Mouse (Mus musculus) lung, adult 18-20 months (tissue): ENCODE measurements around the gene Lypla2.
A peak's percentile ranks its signal among the peaks of the same experiment; 100 is the strongest.
"Not testable (repeated sequence)": the region's sequence is repeated elsewhere in the genome, so short reads cannot be mapped to it uniquely, and the experiment has no call there.

Source experiments
- DNase-seq, 2 experiments: peaks; one replicate each; pipeline ENCODE4 v3.0.0; 2022; ENCODE audit warnings: mixed read lengths in 2 of 2

Gene Lypla2

DNA sequence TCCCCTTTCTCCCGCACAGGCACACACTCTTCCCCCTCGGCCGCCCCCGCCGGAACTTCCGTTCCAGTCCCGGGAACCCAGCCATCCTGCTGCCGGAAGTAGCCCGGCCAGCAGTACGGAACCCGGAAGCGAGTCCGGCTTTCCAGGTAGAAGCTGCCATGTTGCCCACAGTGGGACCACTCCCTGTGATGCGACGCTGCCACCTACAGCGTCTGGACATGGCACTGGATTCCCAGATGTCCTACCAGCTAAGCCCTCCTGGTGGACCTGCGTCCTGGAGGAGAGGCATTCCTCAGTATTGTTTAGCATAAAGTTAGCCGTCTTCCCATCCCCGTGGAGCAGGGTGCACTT, at the start of gene Lypla2:
Gene Lypla2 (minus strand): TSS at position 71 of the 351 bp plus-strand sequence.
- DNase-seq, result peak; percentile 91 to 93

DNA sequence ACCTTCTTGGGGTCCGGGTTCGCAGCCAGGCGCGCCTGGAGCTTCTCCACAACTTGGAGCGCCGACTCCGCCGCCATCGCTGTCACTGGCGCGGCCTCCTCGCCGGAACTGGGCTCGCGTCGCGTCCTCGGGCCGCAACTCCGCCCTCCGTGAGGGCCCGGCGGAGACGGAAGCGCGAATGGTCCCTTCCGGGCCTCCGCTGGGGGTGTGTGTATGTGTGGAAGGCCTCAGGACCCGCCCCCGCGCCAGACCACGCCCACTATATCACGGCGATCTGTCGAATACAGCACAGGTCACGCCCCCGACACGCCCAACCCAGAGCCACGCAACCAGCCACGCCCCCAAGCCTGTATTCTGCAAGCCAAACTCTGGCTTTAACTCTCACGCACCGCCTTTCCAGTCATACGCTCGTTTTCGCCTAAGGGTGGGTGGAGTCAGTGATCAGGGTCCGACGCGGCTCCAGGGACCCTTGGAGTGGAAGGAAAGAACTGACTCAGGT, 49.2 kb upstream of the Lypla2 start, which contains the start of gene Eloa:
Gene Eloa (minus strand): TSS at position 215 of the 499 bp plus-strand sequence.
- peak; percentile 100 for DNase-seq

DNA sequence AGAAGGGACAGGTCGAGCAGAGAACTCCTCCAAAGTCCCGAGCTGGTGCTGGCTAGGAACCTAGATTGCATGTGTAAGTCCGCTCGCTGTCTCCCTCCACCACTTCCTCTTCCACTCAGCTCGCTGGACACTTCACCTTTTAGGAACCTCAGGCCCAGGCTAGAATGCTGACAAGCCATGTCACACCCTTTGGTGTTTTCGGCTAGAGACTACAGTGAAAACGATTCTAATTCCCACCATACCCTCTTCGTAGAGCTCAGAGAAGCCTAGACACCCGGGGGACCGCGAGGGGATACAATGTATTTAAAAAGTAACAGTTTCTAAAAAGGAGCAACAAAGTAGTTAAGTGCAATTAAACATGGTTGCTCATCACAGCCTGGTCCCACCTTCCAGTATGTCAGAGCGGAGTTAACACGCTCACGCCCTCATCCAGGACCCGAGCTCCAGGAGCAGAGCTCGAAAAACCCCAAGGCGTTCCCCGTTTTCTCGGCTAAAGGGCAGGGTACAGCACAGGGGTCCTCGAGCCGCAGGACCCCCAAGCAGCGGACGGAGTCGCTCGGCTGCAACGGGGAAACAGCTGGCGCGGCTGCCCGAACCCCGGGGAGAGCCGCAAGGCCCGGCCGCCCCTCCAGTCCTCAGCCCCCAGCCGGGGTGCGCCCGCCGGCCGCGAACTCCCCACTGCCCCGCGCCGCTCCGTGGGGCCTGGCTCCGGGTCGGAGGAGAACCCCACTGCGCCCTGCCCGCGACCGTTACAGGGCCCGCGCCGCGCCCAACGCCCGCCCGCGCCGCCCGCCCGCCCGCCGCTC, 48.5 kb upstream of the Lypla2 start:
- peak; percentile 37 to 50 for DNase-seq

DNA sequence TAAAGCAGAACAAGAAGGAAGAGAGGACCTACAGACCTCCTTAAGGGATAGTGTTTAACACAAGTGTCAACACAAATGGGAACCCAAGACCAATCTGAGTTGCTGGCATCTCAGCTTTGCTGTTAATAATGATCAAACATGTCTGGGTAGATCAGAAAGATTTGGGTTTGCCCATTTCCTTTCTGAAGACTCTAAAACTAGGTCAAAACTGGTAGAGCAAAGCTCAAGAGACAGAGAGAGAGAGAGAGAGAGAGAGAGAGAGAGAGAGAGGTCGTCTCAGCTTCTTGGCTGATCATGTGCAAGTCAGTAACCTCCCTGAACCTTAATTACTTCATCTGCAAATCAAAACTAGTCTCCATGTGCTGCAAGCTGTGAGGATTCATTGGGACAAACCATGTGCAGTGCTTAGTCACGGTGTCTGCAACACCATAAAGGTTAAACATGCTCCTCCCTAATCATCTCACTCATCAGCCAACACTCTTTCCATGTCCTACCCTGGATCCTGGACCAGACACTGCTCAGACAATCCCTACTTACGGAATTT, 43.7 kb upstream of the Lypla2 start:
- no peak for DNase-seq

DNA sequence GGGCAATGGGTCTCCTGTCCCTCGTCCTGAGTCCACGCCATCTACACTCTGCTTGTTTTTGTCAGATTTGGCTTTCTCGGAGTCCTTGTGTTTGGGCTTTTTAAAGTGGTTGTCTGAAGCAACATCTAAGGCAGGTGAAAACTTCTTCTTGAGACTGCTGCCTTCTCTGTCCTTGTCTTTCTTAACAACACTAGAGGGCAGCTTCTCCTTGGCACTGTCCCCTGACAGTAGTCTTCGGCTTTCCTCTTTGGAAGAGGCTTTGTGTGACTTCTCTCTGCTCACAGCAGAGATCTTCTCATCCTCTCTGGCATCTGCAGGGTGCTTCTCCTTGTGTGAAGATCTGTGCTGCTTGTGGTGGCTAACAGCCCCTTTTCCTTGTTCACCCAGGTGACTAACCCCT, 38.2 kb upstream of the Lypla2 start:
- no peak for DNase-seq

DNA sequence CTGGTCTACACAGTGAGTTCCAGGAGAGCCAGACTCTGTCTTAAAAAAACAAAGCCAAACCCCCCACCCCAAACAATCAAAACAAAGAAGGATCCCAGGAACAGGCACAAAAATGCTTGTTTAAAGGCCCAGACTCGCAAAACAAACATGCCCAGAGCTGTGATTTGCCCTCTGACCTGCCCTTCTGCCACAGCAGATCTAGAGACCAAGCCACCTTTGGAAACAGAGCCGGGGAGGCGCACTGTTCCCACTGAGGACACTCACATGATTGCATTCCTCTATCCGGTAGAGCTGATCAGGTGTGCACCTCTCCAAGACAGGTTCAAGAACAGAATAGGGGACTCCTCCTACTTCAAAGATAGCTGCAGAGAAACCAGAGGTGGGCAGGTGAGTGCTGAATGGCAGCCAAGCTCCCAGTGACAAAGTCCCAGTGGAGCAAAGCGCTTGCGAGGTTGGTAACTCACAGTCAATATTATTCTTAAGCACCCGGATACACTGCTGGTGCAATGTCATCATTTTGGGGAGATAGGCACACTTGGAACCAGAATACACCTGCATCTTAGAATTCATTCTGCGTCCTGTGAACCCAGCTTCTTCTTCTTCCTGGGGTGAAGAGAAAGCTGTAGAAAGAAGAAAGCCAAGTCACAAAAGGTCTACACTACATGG, 36.5 kb upstream of the Lypla2 start:
- no peak for DNase-seq

DNA sequence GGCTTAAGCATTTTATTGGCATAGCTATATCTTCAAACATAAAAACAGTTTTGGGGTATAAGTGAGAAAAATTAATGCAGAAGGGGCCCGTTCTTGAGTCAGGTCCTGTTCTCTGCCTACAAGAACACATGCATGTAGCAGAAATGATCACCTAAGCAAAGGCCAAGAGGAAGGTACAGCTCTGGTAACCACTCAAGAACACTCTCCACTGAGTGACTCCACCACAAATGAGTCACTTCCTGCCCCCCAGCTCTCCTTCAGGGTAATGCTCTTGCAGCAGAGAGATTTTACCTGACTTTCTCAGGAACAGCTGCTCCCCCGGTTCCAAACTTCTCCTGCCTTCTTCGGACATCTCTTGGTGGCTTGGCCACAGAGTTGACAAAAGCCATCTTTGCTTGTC, 34.4 kb upstream of the Lypla2 start:
- DNase-seq, result peak in 1 of 2 experiments; percentile 28

DNA sequence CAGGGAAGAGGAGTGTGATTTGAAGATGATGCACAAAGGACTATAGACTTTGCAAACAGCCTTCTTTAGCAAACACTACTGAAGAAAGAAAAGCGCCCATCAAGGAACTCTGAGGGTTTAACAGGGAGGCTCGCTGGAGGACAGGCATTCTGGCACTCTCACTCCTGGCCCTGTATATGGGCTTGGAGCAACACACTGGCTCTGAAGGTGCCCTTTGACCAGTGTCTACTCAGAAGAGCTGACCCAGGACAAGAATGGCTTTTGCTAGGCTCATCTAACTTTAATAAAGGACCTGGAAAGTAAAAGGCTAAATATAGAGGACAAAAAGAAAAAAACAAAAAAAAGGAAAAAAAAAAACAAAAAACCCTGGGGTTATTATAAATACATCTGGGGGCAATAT, 32.5 kb upstream of the Lypla2 start:
- no peak for DNase-seq

DNA sequence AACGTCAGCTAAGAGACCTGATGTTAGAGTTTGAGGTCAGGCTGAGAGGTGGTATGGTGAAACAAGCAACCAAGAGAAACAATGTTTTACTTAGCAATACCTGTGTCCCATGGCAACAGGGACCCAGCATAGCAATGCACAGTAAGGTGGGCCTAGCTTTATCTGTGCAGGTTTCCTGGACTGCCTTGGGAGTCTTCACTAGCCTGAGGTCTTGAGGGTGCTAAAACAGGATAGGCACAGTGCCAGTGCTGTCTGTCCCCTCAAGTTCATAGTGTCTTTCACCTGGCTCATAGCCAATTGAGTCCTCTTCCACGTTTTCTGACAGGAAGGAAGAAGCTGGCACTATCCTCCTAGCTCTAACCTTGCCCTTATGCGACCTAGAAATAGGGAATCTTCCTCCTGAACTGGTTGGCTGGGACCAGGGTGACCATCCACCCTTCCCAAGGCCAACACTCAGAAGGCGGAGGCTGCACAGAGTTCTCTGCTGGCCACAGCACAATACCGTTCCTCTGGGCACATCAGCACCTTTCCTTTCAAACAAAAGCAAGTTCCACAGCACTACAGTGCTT, 31.8 kb upstream of the Lypla2 start:
- DNase-seq, result no peak

DNA sequence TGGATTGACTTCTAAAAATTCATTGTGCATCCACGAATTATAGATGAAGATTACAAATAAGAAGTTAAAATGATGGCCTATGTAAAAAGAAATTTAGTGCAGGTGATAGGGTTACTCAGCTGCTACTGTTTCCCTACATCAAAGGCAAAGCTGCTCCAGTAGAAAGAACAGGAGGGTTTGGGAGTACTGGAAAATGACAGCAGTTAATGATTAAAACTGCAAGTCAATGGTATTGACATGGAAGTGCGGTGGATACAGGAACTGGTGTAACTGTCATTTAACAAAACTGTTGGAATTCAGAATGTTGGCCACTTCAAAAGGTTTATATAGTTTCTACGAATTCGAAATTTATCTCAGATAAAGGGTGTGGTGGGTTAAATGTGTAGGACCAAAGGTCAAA, 22.7 kb upstream of the Lypla2 start:
- no peak for DNase-seq

DNA sequence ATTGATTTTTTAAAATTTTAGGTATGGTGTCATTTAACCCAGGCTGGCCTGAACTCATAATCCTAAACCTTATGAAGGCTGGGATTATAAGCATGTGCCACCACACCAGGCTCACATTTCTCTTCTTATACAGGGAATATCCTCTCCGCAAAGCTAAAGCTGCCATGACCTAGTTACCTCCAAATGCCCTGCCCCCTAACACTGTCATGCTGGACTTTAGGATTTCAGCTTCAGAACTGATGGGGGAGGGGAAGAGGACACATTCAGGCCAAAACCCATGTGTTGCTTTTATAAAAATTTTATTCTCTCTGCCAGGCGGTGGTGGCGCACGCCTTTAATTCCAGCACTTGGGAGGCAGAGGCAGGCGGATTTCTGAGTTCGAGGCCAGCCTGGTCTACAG, 21.5 kb upstream of the Lypla2 start:
- no peak for DNase-seq

DNA sequence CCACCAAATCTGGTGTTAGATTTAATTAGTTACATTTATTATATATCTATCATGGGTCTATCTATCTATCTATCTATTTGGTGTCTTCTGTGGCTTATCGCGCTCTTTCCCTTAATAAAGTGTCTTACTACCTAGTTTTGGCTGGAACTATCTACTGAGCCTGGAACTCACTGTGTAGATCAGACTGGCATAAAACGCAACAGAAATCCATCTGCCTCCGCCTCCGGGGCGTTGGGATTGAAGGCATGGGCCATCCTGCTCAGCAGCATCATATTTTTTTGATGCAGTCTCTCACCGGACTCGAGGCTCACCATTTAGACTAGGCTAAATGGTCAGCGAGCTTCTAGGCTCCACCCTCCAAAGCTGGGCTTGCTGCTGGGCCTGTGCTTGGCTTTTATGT, 15.3 kb upstream of the Lypla2 start:
- no peak for DNase-seq

DNA sequence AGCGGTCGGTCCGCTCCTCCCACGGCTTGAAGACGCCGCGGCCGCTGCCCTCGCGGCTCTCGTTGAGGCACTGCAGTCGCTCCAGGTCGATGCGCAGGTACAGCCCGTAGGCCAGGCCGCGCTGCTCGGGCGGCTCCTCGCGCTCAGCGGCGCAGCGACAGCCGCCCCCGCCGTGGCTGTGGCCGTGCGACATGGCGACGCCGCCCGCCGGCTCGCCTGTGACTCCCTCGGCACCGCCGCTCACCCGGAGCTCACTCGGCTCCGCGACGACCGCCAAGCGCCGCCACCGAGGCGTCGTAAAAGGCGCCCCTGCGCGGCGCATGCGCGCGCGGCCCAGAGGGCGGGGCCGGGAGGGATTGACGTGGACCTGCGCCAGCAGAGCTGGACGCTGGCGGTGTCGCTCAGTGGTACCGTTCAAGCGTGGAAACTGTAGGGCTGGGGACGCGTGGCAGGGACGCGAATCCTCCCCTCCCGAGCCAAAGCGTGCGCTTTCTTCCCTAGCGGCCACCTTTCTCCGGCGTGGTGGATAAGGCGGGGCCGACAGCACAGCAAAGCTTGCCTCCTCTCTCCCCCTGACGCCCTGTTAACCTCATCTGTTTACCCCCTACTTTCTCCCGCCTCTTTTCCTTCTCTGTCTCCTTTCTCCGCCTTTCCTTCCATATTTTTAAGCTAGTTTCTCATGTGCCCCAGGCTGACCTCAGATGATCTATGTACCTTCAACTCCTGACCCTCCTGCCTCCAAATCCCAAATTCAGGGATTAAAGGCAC, 14.7 kb upstream of the Lypla2 start, which contains the start of gene Pithd1:
Gene Pithd1 (minus strand): TSS at position 322 of the 768 bp plus-strand sequence.
- DNase-seq, result peak; percentile 91 to 93

DNA sequence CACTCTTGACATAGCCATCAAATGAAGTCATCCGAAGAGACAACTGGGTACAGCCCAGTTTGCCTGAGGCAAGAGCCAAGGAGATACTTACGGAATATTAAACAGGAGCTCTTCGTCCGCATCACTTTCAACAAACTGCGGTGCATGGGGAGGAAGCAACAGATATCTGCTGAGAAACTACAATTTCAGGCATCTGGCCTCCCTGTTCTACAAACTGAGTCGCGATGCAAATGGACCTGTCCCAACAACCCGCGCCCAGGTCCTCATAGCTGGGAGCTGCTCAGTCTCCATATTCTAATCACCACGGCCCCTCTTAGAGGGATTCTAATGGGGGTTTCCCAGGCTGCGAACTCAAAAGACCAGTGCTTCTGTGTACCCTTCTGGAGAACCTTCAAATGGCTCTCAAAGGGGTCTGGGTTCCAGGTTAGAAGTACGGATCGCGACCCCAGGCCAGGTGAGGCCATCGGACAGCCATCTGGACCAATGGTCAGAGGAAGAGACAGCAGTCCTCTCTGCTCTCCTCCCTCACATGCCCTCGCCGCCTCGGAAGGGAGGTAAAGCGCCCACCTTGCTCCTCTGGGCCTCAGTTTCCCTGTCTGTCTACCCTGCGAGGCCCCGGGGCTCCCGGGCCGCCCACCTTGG, 14.0 kb upstream of the Lypla2 start:
- no peak for DNase-seq

DNA sequence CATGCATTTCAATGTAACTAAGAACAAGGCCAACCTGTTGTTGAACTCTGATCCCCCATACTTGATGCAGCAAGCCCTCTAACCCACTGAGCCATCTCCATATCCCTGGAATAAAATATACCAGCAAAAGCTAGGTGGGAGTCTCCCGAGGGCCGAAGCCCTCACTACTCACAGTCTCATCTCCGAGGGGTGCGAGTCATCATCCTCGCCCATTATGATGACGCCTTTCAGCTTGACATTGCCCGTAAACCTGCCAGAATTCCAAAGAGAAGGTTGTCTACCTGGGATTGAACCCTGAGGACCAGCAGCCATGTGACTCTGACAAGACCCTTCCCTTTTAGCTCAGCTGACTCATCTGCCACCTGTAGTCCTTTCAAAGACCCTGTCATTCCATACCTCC, 13.3 kb upstream of the Lypla2 start:
- DNase-seq, result no peak

DNA sequence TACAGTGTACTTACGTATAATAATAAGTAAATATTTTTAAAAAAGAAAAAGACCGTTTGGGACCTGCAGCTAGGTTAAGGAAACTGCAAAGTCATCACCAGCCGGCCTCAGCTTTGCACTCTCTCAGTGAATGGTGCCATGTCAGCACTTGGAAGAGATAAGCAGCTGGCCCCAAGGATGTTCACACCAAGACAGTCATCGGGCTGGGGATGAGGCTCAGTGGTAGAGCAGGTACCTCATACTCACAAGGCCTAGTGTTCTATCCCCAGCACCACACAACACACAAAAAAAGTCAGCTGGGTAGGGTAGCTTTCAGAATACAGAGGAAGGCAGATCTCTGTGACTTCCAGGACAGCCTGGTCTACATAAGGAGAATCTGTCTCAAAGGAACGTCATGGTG, 12.8 kb upstream of the Lypla2 start:
- no peak for DNase-seq

DNA sequence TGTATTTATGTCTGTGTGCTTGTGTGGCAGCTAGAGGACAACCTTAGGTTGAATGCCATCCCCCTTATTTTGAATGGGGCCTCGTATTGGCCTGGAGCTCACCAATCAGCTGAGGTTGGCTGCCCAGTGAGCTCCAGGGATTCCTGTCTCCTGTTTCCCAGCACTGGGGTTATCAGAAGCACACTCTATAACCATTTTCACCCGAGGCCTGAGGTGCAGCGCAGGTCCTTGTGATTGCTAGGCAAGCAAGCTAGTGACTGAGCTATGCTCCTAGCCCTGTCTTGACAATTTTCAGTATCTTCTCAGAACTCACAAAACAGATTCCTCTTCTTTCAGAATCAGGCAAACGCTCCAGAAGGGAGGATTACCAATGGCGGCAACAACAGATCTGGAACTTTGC, 12.1 kb upstream of the Lypla2 start:
- DNase-seq, result no peak

DNA sequence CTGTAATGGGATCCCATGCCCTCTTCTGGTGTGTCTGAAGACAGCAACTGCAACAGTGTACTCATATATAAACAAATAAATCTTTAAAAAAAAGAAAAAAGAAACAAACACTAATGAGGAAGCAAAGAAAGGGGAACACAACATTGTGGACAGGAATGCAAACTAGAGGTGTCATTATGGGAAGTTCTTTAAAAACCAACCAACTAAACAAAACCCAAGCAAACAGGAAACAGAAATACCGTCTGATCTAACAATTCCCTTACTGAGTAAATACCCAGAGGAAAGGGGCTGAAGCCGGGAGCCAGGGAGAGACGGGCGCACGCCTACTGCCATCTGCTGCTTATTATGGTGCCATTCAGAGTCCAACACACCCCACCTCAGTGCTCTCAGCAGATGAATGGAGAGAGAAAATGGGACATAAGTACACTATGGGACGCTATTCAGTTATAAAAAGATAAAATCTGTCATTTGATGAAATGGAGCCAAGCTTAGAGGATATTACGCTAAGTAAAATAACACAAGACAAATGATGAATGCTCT, 9.2 kb upstream of the Lypla2 start:
- DNase-seq, result no peak

DNA sequence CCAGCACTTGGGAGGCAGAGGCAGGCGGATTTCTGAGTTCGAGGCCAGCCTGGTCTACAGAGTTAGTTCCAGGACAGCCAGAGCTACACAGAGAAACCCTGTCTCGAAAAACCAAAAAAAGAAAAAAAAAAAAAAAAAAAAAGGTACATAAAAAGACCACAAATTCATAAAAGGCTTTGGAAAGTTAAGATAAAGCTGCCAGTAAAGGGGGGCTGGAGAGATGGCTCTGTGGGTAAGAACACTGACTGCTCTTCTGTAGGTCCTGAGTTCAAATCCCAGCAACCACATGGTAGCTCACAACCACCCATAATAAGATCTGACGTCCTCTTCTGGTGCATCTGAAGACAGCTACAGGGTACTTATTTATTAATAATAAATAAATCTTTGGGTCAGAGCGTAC, 7.8 kb upstream of the Lypla2 start:
- DNase-seq, result not testable (repeated sequence)

DNA sequence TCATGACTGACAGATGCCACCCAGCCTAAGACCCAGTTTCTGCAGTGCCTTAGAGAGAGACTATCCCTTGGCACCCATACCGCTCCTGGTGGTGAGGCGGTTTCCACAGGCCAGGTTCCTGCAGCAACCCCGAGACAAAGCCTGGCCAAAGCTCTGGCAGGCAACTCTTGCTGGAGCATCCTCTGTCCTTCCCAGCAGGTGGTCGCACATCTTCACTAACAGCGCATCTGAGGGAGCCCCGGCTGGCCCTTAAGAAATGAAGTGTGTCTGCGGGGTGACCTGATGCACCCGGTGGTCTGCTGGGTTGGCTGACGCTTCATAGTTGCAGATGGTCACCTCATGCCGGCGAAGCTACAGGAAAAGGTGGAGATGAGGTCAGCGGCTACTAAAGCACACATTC, 3.7 kb upstream of the Lypla2 start:
- DNase-seq, result no peak

DNA sequence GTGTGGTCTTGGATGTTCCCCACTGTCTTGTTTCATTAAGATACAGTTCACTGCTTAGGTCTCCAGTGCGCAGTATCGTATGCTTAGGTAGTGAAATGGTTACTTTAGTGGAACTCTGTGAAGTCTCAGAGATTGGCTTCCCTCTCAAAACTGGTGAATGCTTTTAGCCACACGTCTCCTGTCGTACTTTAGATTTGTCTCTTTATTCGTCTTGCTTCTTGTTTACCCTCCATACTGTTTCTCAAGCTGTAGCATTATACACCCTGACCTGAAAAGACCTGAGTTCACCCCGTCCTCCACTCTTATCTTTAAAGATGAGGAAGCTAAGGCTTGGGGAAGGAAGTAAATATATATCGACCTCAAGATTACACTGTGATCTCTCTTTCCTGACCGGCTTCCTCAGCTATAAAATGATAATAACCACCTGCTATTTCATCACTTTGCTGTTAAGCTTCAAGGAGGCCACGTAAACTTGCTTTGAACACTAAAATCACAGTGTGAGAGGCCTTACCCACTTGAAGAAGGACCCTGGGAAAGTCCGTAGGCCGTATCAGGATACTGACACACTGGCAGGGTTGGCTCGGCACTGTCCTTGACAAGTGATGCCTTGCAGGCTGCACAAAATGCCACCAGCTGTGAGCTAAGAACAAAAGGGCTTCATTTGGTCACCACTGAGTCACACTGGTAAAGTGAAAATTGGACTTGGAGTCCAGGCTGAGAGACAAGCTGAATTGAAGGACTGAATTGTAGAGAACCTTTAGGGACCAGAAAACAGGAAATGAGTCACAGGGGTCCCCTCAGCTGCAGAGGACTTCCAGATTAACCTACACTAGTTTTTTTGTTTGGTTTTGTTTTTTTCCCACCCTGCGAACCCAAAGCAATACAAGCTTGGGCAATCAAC, 735 bp upstream of the Lypla2 start:
- no peak for DNase-seq
